Mouse (Mus musculus) stomach, embryonic 14.5 days (tissue): ENCODE measurements around the gene Smim20. TPM values are rescaled to one million over a fixed set of nuclear protein-coding genes. Genes with fewer than 3 reads are reported as not detected.

Experiments used
- ATAC-seq: fragments of 200-750 bp; cut with Nextera tagmentation; 2 replicates; pipeline ENCODE4 v1.8.0; 2017; ENCODE audit warnings: low read depth, moderate TSS enrichment; ENCODE audit not compliant: insufficient number of reproducible peaks, insufficient read depth, low FRiP score
- H3K27ac ChIP-seq: fragments of 300-500 bp; sonication (generic); 2 replicates; pipeline ENCODE4 v1.5.1; 2014; ENCODE audit warnings: mild to moderate bottlenecking, low read length, moderate library complexity, mixed read lengths
- H3K27me3 ChIP-seq: fragments of 300-500 bp; sonication (generic); 2 replicates; pipeline ENCODE4 v1.6.1; 2014; ENCODE audit warnings: low read length, control low read depth, mixed read lengths; ENCODE audit not compliant: control insufficient read depth, insufficient read depth
- H3K36me3 ChIP-seq: fragments of 300-500 bp; sonication (generic); 2 replicates; pipeline ENCODE4 v1.6.1; 2014; ENCODE audit warnings: mild to moderate bottlenecking, control low read depth, low read length, moderate library complexity, mixed read lengths; ENCODE audit not compliant: control insufficient read depth, insufficient read depth
- H3K4me1 ChIP-seq: fragments of 300-500 bp; sonication (generic); 2 replicates; pipeline ENCODE4 v1.6.1; 2014; ENCODE audit warnings: low read length, control low read depth, mixed read lengths; ENCODE audit not compliant: control insufficient read depth, insufficient read depth
- H3K4me2 ChIP-seq: fragments of 300-500 bp; sonication (generic); replicated peaks from 2 replicates; pipeline ENCODE4 v1.6.1; 2014; ENCODE audit warnings: low read depth, low read length, control low read depth
- H3K4me3 ChIP-seq: fragments of 300-500 bp; sonication (generic); 2 replicates; pipeline ENCODE4 v1.5.1; 2014; ENCODE audit warnings: low read depth, low read length, control low read depth
- H3K9ac ChIP-seq: fragments of 300-500 bp; sonication (generic); replicated peaks from 2 replicates; pipeline ENCODE4 v1.6.1; 2014; ENCODE audit warnings: low read depth, mild to moderate bottlenecking, control low read depth, low read length, moderate library complexity, mixed read lengths
- H3K9me3 ChIP-seq: fragments of 300-500 bp; sonication (generic); 2 replicates; pipeline ENCODE4 v1.6.1; 2016; ENCODE audit warnings: low read depth, low read length, control low read depth; ENCODE audit not compliant: control insufficient read depth
- WGBS: fragments of 180-500 bp; shearing (Covaris S2); extraction: QIAGEN DNeasy Blood & Tissue Kit; methylation state at CpG from one replicate; pipeline ENCODE4 v1.1.7; 2014; 5-methylcytosine and 5-hydroxymethylcytosine counted together
- polyA plus RNA-seq: library from polyadenylated mRNA; unstranded; fragments of >200 nt; fragmentation: Nextera tagmentation; extraction: Ambion mirVana; gene quantifications from 2 replicates; pipeline ENCODE4 v1.2.1, GENCODE M21; 2014

The Smim20 gene
- polyA plus RNA-seq, 1 experiment from 2014 or later: 93.6 TPM

DNA sequence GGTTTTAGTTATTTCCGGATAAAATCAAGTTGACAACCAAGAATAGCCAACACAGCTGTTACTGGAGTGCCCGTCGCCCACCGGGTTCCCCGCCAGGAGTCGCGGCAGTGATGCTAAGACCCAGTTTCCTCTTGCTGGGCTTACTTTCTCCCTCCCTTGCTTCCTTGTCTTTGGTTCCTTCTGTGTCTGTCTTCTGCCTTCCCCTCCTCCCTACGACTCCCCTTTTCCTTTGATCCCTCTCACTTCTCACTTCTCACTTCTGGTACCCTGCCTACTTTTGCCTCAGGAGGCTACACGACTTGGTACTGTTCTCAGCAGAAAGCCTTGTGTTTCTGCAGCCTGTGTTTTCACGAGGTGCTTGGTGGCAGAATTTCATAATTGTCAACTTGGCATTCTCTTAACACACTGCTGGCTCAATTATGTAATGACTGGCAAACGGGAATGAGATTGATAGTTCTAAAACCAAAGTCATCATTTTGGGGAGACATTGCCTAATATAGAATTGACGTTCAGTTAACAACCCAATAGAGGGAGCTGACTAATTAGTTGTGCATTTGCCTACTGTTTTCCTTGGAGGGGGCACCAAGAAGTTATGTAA, 12.4 kb downstream of the Smim20 start:
- Histone ChIP-seq H3K27me3 (no peaks in the 10 kb centered on the region), H3K9me3 (no peaks in the 10 kb centered on the region), H3K4me3 (no peak overlapping the region), H3K4me1 (peaks cover 9% of the 10 kb centered on the region; the same call in 1 of the 2 replicates), H3K27ac (no peak overlapping the region), H3K4me2 (no peak overlapping the region), H3K36me3 (peaks cover 4% of the 10 kb centered on the region; the same call in 1 of the 2 replicates), H3K9ac (no peak overlapping the region)
- 75% methylated on average over 12 of the region's 12 CpGs for WGBS
- ATAC-seq: no peak

- WGBS: 82% methylated on average over 4 of the region's 4 CpGs
- H3K4me1 ChIP-seq: no peaks in the 10 kb centered on the region
- peaks cover 4% of the 10 kb centered on the region; the same call in 1 of the 2 replicates for H3K36me3 ChIP-seq
- H3K4me3 ChIP-seq: no peak overlapping the region
- H3K9ac ChIP-seq: no peak overlapping the region
- ATAC-seq: no peak
- no peaks in the 10 kb centered on the region for H3K27me3 ChIP-seq
- H3K27ac ChIP-seq: no peak overlapping the region
- H3K9me3 ChIP-seq: no peaks in the 10 kb centered on the region
- no peak overlapping the region for H3K4me2 ChIP-seq
Measured at GRCm38 (mm10) chr5:53282487-53282886, 15.6 kb downstream of the Smim20 start.

- ATAC-seq: no peak
- WGBS: 98% methylated on average over 2 of the region's 2 CpGs
Measured at GRCm38 (mm10) chr5:53286406-53286805, 19.5 kb downstream of the Smim20 start.

DNA sequence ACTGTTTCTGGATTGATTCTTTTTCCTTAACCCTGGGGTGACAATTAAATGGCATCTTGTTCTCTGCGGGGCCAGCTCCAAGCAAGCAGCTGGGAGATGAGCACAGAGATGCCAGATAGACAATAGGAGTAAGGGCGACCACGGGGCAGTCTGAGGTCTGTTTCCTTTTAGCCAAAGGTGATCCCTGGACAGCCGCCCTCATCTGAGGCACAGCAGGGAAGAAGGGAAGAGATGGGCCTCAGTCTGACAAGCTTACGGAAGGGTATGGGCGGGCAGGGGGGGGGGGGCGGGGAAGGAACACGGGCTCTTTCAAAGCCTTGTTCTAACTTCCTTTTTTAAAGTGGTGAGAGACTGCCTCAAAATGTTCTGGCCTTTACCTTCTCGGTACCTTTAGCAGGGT, 22.6 kb downstream of the Smim20 start:
- WGBS: 26% methylated on average over 9 of the region's 9 CpGs
- H3K4me3 ChIP-seq: no peak overlapping the region
- H3K27ac ChIP-seq: no peak overlapping the region
- no peaks in the 10 kb centered on the region for H3K27me3 ChIP-seq
- no peak for ATAC-seq
- H3K36me3 ChIP-seq: no peaks in the 10 kb centered on the region
- H3K4me2 ChIP-seq: no peak overlapping the region
- H3K9me3 ChIP-seq: no peaks in the 10 kb centered on the region
- H3K4me1 ChIP-seq: no peaks in the 10 kb centered on the region
- H3K9ac ChIP-seq: no peak overlapping the region

More at GRCm38 (mm10) chr5:53286406-53286805, 19.5 kb downstream of the Smim20 start:
- no peaks in the 10 kb centered on the region for H3K4me1 ChIP-seq
- H3K4me2 ChIP-seq: no peak overlapping the region
- H3K9me3 ChIP-seq: no peaks in the 10 kb centered on the region
- H3K9ac ChIP-seq: no peak overlapping the region
- no peak overlapping the region for H3K27ac ChIP-seq
- H3K36me3 ChIP-seq: no peaks in the 10 kb centered on the region
- no peak overlapping the region for H3K4me3 ChIP-seq
- H3K27me3 ChIP-seq: no peaks in the 10 kb centered on the region

GRCm38 (mm10) chr5:53294627-53295026, 27.7 kb downstream of the Smim20 start:
- Histone ChIP-seq H3K9me3 (no peaks in the 10 kb centered on the region), H3K9ac (no peak overlapping the region), H3K27me3 (no peaks in the 10 kb centered on the region), H3K4me2 (no peak overlapping the region), H3K4me3 (no peak overlapping the region), H3K4me1 (no peaks in the 10 kb centered on the region), H3K27ac (no peak overlapping the region), H3K36me3 (no peaks in the 10 kb centered on the region)
- no peak for ATAC-seq
- WGBS: 87% methylated on average over 5 of the region's 5 CpGs

- no peaks in the 10 kb centered on the region for H3K36me3 ChIP-seq
- no peaks in the 10 kb centered on the region for H3K4me1 ChIP-seq
- H3K9me3 ChIP-seq: no peaks in the 10 kb centered on the region
- H3K9ac ChIP-seq: no peak overlapping the region
- no peak overlapping the region for H3K4me3 ChIP-seq
- no peaks in the 10 kb centered on the region for H3K27me3 ChIP-seq
- no peak for ATAC-seq
- H3K4me2 ChIP-seq: no peak overlapping the region
- H3K27ac ChIP-seq: no peak overlapping the region
- WGBS: 89% methylated on average over 4 of the region's 4 CpGs
Measured at GRCm38 (mm10) chr5:53296961-53297360, 30.1 kb downstream of the Smim20 start.

- no peak for ATAC-seq
- H3K4me1 ChIP-seq: no peaks in the 10 kb centered on the region
- WGBS: 65% methylated on average over 8 of the region's 8 CpGs
Measured at GRCm38 (mm10) chr5:53301496-53301895, 34.6 kb downstream of the Smim20 start.

GRCm38 (mm10) chr5:53302895-53303670, 36.2 kb downstream of the Smim20 start:
- H3K27ac ChIP-seq: no peak overlapping the region
- no peak overlapping the region for H3K4me3 ChIP-seq
- WGBS: 85% methylated on average over 10 of the region's 10 CpGs
- H3K4me2 ChIP-seq: no peak overlapping the region
- H3K27me3 ChIP-seq: no peaks in the 10 kb centered on the region
- H3K9ac ChIP-seq: no peak overlapping the region
- H3K36me3 ChIP-seq: no peaks in the 10 kb centered on the region
- H3K4me1 ChIP-seq: no peaks in the 10 kb centered on the region
- H3K9me3 ChIP-seq: no peaks in the 10 kb centered on the region
- no peak for ATAC-seq

More at GRCm38 (mm10) chr5:53301496-53301895, 34.6 kb downstream of the Smim20 start:
- Histone ChIP-seq H3K9me3 (no peaks in the 10 kb centered on the region), H3K27me3 (no peaks in the 10 kb centered on the region), H3K4me3 (no peak overlapping the region), H3K27ac (no peak overlapping the region), H3K4me2 (no peak overlapping the region), H3K9ac (no peak overlapping the region), H3K36me3 (no peaks in the 10 kb centered on the region)
